Mouse (Mus musculus) left cerebral cortex, adult 9 months (tissue): ENCODE results near the gene Ptch1.
A peak's percentile ranks its signal among the peaks of the same experiment; 100 is the strongest.

ENCODE experiments used
- DNase-seq, 2 experiments: peaks; one replicate each; pipeline ENCODE4 v3.0.0; 2022; ENCODE audit warnings: low spot score in 2 of 2

Ptch1 gene

DNA sequence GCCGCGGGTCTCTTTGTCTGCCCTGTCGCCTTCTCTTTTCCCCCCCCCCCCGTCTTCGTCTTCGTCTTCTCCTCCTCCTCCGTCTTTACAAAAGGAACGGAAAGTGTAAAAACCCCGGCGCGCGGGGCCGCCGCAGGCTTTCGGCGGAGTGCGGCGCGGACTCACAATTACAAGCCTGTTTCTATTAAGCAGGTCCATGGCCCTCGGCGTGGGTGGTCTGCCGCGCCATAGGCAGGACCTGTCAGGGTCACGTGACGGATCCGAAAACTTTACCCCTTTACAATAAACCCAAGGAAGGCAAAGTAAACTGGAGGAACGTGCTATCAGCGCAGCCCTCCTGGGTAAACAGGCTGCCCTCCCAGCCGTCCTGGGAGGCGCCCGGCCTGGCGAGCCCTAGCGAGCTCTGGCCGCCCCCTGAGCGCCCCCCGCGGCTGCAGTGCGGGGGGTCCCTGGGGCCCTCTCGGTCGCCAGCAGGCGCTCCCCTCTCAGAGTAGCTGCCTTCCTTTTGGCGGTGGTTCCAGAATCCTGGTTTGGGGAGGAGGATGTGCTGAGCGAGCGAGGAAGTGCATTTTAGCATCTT is at the start of gene Ptch1:
Ptch1 (minus strand) TSS at position 343 of the 580 bp plus-strand sequence.
- DNase-seq = peak in 1 of 2 experiments; percentile 45

DNA sequence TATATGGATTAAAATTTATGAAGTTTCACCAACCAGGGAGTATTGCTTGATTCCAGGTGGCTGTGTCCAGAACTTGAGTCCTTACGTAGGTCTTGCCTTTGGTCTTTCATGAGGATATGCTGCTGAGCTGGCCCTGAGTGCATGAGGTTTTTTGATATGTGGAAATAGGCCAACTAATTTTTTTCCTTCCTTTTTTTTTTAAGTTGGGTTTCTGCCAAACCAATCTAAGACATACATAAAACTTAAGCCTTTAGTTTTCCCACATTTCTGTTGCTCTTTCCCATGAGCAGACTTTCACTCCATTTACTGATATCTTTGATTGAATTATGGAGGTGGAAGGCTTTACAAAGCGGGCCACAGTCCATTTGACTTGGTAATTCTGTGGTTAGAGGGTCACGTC is 47.9 kb upstream of the Ptch1 start:
- DNase-seq = no peak

- no peak for DNase-seq
Observed at GRCm38 (mm10) chr13:63613201-63613600, 39.8 kb upstream of the Ptch1 start.

- DNase-seq = no peak
Observed at GRCm38 (mm10) chr13:63609734-63610133, 36.3 kb upstream of the Ptch1 start.

GRCm38 (mm10) chr13:63597593-63597992 is 24.2 kb upstream of the Ptch1 start:
- DNase-seq = no peak

GRCm38 (mm10) chr13:63595869-63596268 is 22.5 kb upstream of the Ptch1 start:
- no peak for DNase-seq

DNA sequence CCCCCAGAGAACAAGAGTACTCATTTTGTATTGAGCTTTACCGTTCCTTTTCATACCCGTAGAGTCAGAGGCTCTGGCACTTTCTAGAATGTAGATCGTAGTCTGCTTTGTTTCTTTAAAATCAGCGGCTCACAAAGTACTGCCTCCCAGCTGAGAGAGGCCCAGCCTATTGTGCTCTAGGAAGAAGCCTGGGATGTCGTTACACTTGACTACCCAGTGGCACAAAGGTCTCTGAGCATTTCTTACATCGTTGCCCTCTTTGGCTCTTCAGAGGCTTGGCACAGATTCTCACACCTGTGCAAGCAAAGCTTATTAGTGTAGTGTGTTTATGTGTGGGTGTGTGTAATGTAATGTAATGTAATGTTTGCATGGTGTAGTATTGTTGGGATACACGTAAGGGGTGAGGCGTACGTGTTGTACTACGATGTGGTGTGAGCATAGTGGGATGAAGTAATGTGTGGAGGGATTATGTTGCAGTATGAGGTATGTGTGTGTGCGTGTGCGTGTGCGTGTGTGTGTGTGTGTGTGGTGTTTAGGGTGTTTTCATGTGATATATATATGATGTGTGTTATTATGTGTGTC is 20.2 kb upstream of the Ptch1 start:
- no peak for DNase-seq

DNA sequence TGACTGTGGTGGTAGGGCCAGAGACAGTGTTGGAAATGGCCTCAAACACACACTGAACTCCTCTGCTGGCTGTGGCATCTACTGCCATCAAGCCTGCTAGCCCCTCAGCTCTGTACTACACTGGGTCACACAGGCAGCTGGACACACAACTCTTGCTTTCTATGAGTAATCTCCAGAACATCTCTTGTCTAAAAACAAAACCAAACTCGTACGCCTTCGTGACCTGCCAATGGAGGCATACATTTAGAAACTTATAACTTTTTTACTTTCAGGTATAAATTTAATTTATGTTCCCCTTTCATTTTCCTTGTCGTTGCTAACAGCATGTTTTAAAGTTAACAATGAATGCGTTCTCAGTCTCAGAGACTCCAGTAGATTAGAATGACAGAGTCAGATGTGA is 19.4 kb upstream of the Ptch1 start:
- no peak for DNase-seq

DNA sequence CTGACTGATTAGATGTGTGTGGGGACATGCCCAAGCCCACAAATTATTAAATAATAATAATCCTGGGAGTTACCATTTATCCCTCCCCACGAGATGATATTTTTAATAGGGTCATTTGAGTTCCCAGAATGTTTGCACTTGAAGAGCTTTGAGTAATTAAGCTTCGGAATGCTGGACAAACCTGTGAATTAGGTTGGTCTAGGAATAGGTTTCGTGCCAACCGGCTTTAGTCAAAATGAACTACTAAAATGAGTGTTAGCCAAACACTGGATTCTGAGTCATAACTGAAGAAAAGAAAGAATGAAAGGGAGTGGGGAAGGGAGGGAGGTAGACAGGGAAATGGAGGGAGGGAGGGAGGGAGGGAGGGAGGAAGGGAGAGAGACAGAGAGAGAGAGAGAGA is 1.2 kb upstream of the Ptch1 start:
- DNase-seq = no peak

- peak in 1 of 2 experiments; percentile 48 for DNase-seq
Observed at GRCm38 (mm10) chr13:63572453-63573255, 744 bp downstream of the Ptch1 start.

DNA sequence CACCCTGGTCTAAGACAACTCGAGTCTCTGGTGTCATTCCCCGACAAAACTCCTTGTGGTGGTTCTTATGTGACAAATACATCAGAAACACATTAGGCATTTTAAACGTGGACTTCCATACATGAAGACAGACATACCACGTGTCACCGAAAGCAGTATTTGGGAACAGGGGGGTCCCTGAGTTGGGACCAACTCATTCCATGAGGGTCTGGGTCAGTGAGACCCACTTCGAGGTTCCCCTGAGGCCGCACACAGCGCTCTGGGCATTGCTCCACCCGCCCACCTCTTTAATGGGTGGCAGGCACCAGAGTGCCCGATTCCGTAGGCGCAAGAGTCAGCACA is 1.3 kb downstream of the Ptch1 start:
- DNase-seq = no peak

DNA sequence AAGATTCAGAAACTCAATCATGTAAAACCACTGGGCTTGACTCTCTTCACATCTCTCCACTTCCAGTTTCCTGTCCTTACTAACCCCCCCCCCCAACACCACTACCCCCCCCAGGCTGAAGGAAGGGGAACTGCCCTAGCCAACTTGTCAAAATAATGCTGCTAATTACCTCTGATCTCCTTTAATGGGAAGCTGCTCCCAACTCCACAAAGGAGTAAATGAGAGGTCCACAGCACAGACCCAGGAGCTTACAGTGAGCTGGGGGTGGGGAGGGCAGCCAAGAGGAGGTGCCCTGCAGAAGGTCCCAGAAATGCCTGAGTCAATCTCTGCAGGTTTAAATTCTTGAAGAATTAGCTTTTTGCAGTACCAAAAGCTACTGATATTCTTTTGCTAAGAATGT is 2.9 kb downstream of the Ptch1 start:
- no peak for DNase-seq

GRCm38 (mm10) chr13:63569396-63569756 is 4.0 kb downstream of the Ptch1 start:
- DNase-seq = no peak

- DNase-seq = no peak
Observed at GRCm38 (mm10) chr13:63568741-63569395, 4.5 kb downstream of the Ptch1 start.

GRCm38 (mm10) chr13:63568306-63568705 is 5.1 kb downstream of the Ptch1 start:
- DNase-seq = no peak

GRCm38 (mm10) chr13:63567677-63568293 is 5.6 kb downstream of the Ptch1 start:
- DNase-seq = peak; percentile 79 to 94

DNA sequence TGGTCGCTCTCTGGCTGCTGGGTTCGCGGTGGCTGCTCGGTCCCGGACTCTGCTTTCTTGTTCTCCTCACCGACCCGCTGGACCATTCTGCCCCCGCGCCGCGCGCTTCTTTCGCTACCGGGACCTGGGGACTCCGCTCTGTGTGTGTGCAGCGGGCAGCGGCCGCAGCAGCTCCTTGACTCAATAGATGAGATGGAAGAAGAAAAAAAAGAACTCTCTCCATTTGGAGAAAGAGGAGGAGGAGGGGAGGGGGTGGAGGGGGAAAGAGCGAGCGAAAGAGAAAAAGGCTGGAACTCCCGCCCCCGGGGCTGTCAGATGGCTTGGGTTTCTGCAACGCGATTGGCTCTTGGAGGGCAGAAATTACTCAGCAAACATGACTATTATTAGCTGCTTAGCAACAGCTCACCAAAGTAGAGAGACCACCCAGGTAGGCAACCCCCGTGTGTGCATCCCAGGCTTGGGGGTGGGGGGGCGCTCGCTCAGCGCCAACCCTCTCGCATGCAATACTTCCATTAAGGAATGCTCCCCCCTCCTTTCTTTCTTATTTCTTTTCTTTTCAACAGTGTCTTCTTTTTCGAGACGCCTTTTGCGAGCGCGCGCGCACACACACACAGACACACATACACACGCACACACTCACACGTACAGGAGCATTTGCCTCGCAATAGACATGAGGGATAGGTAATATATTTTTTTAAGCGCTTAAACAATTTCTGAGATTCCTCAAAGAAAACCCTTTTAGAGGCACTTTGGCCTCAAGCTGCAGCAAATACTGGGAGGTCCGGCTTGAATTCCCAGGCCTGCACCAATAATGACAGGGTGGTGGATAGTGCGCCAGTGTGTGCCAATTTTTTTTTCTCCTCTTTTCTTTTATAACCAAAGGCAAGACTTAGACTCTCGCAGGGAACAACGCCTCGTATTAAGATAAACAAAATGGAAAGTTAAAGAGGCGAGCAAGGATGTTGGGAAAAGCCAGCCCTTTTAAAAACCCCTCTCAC is 7.1 kb downstream of the Ptch1 start:
- peak; percentile 82 to 90 for DNase-seq

DNA sequence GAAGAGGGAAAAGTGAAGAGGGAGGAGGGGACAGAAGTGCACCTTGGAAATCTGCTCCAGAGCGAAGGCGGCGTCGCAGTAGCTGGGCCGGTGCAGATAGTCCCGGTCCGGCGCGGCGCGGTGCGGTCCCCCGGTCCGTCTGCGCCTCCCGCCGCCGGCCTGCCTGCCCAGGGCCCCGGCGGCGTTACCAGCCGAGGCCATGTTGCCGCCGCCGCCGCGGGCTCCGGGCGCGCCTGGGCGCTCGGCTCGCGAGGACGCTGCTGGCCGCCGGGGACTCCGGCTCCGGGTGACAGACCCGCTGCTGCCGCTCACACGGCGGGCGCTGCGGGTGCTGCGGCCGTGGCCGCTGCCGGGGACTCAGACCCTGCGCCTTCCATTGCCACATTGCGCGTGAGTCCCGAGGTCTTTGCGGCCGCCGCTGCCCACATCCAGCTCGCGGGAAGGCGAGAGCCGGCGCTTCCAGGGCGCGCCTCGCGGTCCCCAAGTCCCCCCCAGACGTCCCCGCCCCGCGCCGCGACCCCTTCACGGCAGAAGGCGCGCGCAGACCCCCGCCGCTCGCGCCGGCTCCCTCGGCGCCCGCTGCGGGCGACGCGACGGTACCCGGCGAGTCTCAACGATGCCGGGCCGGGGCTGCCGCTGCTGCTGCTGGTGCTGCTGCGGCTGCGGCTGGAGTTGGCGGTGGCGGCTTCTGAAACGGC is 7.9 kb downstream of the Ptch1 start:
- DNase-seq = no peak

- DNase-seq = peak in 1 of 2 experiments; percentile 67
Observed at GRCm38 (mm10) chr13:63564626-63565319, 8.6 kb downstream of the Ptch1 start.
